Mouse (Mus musculus) intestine, postnatal 0 days (tissue): ENCODE results near the gene Nr2e1. TPM values are rescaled to one million over a fixed set of nuclear protein-coding genes. Genes with fewer than 3 reads are reported as not detected.

ENCODE experiments used
- ATAC-seq: fragments of 200-750 bp; cut with Nextera tagmentation; 2 replicates; pipeline ENCODE4 v1.8.0; 2017; ENCODE audit warnings: mild to moderate bottlenecking, moderate TSS enrichment, moderate library complexity
- H3K27ac ChIP-seq: fragments of 300-500 bp; sonication (generic); 2 replicates; pipeline ENCODE4 v1.5.1; 2014; ENCODE audit warnings: mild to moderate bottlenecking, low read depth, low read length, moderate library complexity
- H3K27me3 ChIP-seq: fragments of 300-500 bp; sonication (generic); replicated peaks from 2 replicates; pipeline ENCODE4 v1.6.1; 2014; ENCODE audit warnings: low read length, mixed read lengths; ENCODE audit not compliant: control insufficient read depth, insufficient read depth
- H3K36me3 ChIP-seq: fragments of 300-500 bp; sonication (generic); 2 replicates; pipeline ENCODE4 v1.6.1; 2014; ENCODE audit warnings: mild to moderate bottlenecking, moderate library complexity; ENCODE audit not compliant: control insufficient read depth, insufficient read depth
- H3K4me1 ChIP-seq: fragments of 300-500 bp; sonication (generic); replicated peaks from 2 replicates; pipeline ENCODE4 v1.6.1; 2014; ENCODE audit warnings: antibody characterized with exemption, low read length, mixed read lengths; ENCODE audit not compliant: control insufficient read depth, insufficient read depth
- H3K4me2 ChIP-seq: fragments of 300-500 bp; sonication (generic); replicated peaks from 2 replicates; pipeline ENCODE4 v1.6.1; 2014; ENCODE audit warnings: low read depth, mild to moderate bottlenecking, moderate library complexity
- H3K4me3 ChIP-seq: fragments of 300-500 bp; sonication (generic); 2 replicates; pipeline ENCODE4 v1.5.1; 2014; ENCODE audit warnings: low read depth, low read length
- H3K9ac ChIP-seq: fragments of 300-500 bp; sonication (generic); 2 replicates; pipeline ENCODE4 v1.6.1; 2014; ENCODE audit warnings: mild to moderate bottlenecking, low read depth, low read length
- H3K9me3 ChIP-seq: fragments of 300-500 bp; sonication (generic); 2 replicates; pipeline ENCODE4 v1.6.1; 2016; ENCODE audit warnings: mixed run types; ENCODE audit not compliant: control insufficient read depth
- CTCF ChIP-seq: sonication (generic); IDR thresholded peaks from 2 replicates; pipeline ENCODE4 v1.5.1; 2016; ENCODE audit warnings: low read depth, mild to moderate bottlenecking, control low read depth, antibody characterized with exemption, moderate library complexity
- WGBS: fragments of 180-500 bp; shearing (Covaris S2); extraction: QIAGEN DNeasy Blood & Tissue Kit; methylation state at CpG from one replicate; pipeline ENCODE4 v1.1.7; 2014; 5-methylcytosine and 5-hydroxymethylcytosine counted together
- polyA plus RNA-seq: library from polyadenylated mRNA; unstranded; fragments of >200 nt; fragmentation: Nextera tagmentation; extraction: Ambion mirVana; gene quantifications from 2 replicates; pipeline ENCODE4 v1.2.1, GENCODE M21; 2015

Nr2e1 gene
- polyA plus RNA-seq, 1 experiment from 2014 or later: not detected

GRCm38 (mm10) chr10:42618291-42618690 lies 34.9 kb upstream of the Nr2e1 start:
- no peak for TF ChIP-seq CTCF
- Histone ChIP-seq H3K27me3 (peaks cover 56% of the 10 kb centered on the region), H3K36me3 (no peaks in the 10 kb centered on the region), H3K4me3 (no peak overlapping the region), H3K27ac (no peak overlapping the region), H3K9ac (no peak overlapping the region), H3K4me1 (no peaks in the 10 kb centered on the region), H3K4me2 (no peak overlapping the region), H3K9me3 (no peaks in the 10 kb centered on the region)
- no peak for ATAC-seq
- WGBS: 42% methylated on average over 2 of the region's 2 CpGs

GRCm38 (mm10) chr10:42614766-42615165 lies 31.3 kb upstream of the Nr2e1 start:
- Histone ChIP-seq H3K27me3 (peaks cover 79% of the 10 kb centered on the region), H3K4me2 (no peak overlapping the region), H3K4me1 (no peaks in the 10 kb centered on the region), H3K9me3 (no peaks in the 10 kb centered on the region), H3K27ac (no peak overlapping the region), H3K36me3 (no peaks in the 10 kb centered on the region), H3K9ac (no peak overlapping the region), H3K4me3 (no peak overlapping the region)
- 13% methylated on average over 9 of the region's 9 CpGs for WGBS
- ATAC-seq: no peak
- TF ChIP-seq CTCF: no peak

- ATAC-seq: no peak
Measured at GRCm38 (mm10) chr10:42613639-42614381, 30.4 kb upstream of the Nr2e1 start.

GRCm38 (mm10) chr10:42613075-42613474 lies 29.6 kb upstream of the Nr2e1 start:
- Histone ChIP-seq H3K9me3 (no peaks in the 10 kb centered on the region), H3K4me2 (no peak overlapping the region), H3K9ac (no peak overlapping the region), H3K4me1 (no peaks in the 10 kb centered on the region), H3K27me3 (peaks cover 77% of the 10 kb centered on the region), H3K36me3 (no peaks in the 10 kb centered on the region), H3K4me3 (no peak overlapping the region), H3K27ac (no peak overlapping the region)
- ATAC-seq: no peak
- 9% methylated on average over 12 of the region's 12 CpGs for WGBS
- no peak for TF ChIP-seq CTCF

More at GRCm38 (mm10) chr10:42613639-42614381, 30.4 kb upstream of the Nr2e1 start:
- Histone ChIP-seq H3K9me3 (no peaks in the 10 kb centered on the region), H3K27ac (no peak overlapping the region), H3K4me3 (peak overlapping the region; percentile 30), H3K4me1 (no peaks in the 10 kb centered on the region), H3K27me3 (peaks cover 82% of the 10 kb centered on the region), H3K36me3 (no peaks in the 10 kb centered on the region), H3K9ac (no peak overlapping the region), H3K4me2 (peak overlapping the region; percentile 57)
- TF ChIP-seq CTCF: 0 out of 2 replicates have a peak, but pooled peaks have one; percentile 5
- 1% methylated on average over 39 of the region's 40 CpGs for WGBS

- Histone ChIP-seq H3K27ac (no peak overlapping the region), H3K27me3 (peaks cover 31% of the 10 kb centered on the region), H3K36me3 (no peaks in the 10 kb centered on the region), H3K4me2 (no peak overlapping the region), H3K9ac (no peak overlapping the region), H3K9me3 (peaks cover 8% of the 10 kb centered on the region; the same call in 1 of the 2 replicates), H3K4me3 (no peak overlapping the region), H3K4me1 (no peaks in the 10 kb centered on the region)
- ATAC-seq: no peak
- TF ChIP-seq CTCF: no peak
- 80% methylated on average over 4 of the region's 4 CpGs for WGBS
Measured at GRCm38 (mm10) chr10:42606757-42607156, 23.3 kb upstream of the Nr2e1 start.

- no peak for ATAC-seq
- no peaks in the 10 kb centered on the region for H3K4me1 ChIP-seq
- H3K9me3 ChIP-seq: peaks cover 8% of the 10 kb centered on the region; the same call in 1 of the 2 replicates
- H3K4me3 ChIP-seq: no peak overlapping the region
- H3K27ac ChIP-seq: no peak overlapping the region
- H3K9ac ChIP-seq: no peak overlapping the region
- WGBS: 66% methylated on average over 2 of the region's 2 CpGs
- no peaks in the 10 kb centered on the region for H3K36me3 ChIP-seq
- peaks cover 21% of the 10 kb centered on the region for H3K27me3 ChIP-seq
- H3K4me2 ChIP-seq: no peak overlapping the region
- TF ChIP-seq CTCF: peak; percentile 63
Measured at GRCm38 (mm10) chr10:42604874-42605273, 21.4 kb upstream of the Nr2e1 start.
